Mouse (Mus musculus) heart, embryonic 14.5 days (tissue): ENCODE data around the gene Zfp512b. TPM values are rescaled to one million over a fixed set of nuclear protein-coding genes. Genes with fewer than 3 reads are reported as not detected.

Source experiments
- ATAC-seq: fragments of 200-750 bp; cut with Nextera tagmentation; 2 replicates; pipeline ENCODE4 v1.8.0; 2017; ENCODE audit warnings: low read depth, moderate TSS enrichment; ENCODE audit not compliant: insufficient number of reproducible peaks, insufficient read depth, low FRiP score
- H3K27ac ChIP-seq, 2 experiments: fragments of 200-500 bp in 1 of 2; fragments of 300-500 bp in 1 of 2; sonication (generic) in 1 of 2; replicated peaks in 1 of 2; 2 replicates each; pipeline ENCODE4 v1.5.1; 2012 to 2014; ENCODE audit warnings: low read depth in 2 of 2, low read length in 2 of 2, control low read depth in 1 of 2, mild to moderate bottlenecking in 1 of 2, mixed read lengths in 1 of 2; ENCODE audit not compliant: control insufficient read depth in 1 of 2, insufficient read depth in 1 of 2
- H3K27me3 ChIP-seq: fragments of 300-500 bp; sonication (generic); 2 replicates; pipeline ENCODE4 v1.6.1; 2014; ENCODE audit warnings: mild to moderate bottlenecking, low read length, control low read depth; ENCODE audit not compliant: control insufficient read depth, insufficient read depth
- H3K36me3 ChIP-seq: fragments of 300-500 bp; sonication (generic); 2 replicates; pipeline ENCODE4 v1.6.1; 2014; ENCODE audit warnings: mild to moderate bottlenecking, control low read depth, low read length, mixed read lengths; ENCODE audit not compliant: control insufficient read depth, insufficient read depth
- H3K4me1 ChIP-seq, 2 experiments: fragments of 200-500 bp in 1 of 2; fragments of 300-500 bp in 1 of 2; sonication (generic) in 1 of 2; 2 replicates each; pipeline ENCODE4 v1.6.1; 2012 to 2014; ENCODE audit warnings: low read length in 2 of 2, control low read depth in 1 of 2, mixed read lengths in 1 of 2; ENCODE audit not compliant: control insufficient read depth in 2 of 2, insufficient read depth in 2 of 2
- H3K4me2 ChIP-seq: fragments of 300-500 bp; sonication (generic); 2 replicates; pipeline ENCODE4 v1.6.1; 2014; ENCODE audit warnings: mild to moderate bottlenecking, low read length
- H3K4me3 ChIP-seq, 2 experiments: fragments of 200-500 bp in 1 of 2; fragments of 300-500 bp in 1 of 2; sonication (generic) in 1 of 2; 2 replicates each; pipeline ENCODE4 v1.5.1; 2012 to 2014; ENCODE audit warnings: low read length in 2 of 2, mild to moderate bottlenecking in 2 of 2, control low read depth in 1 of 2, low read depth in 1 of 2, moderate library complexity in 1 of 2; ENCODE audit not compliant: control insufficient read depth in 1 of 2, insufficient read depth in 1 of 2
- H3K9ac ChIP-seq: fragments of 300-500 bp; sonication (generic); 2 replicates; pipeline ENCODE4 v1.6.1; 2014; ENCODE audit warnings: mild to moderate bottlenecking, low read length
- H3K9me3 ChIP-seq: fragments of 300-500 bp; sonication (generic); 2 replicates; pipeline ENCODE4 v1.6.1; 2016; ENCODE audit warnings: low read length, control low read depth; ENCODE audit not compliant: control insufficient read depth
- WGBS: fragments of 180-500 bp; shearing (Covaris S2); extraction: QIAGEN DNeasy Blood & Tissue Kit; methylation state at CpG from one replicate; pipeline ENCODE4 v1.1.7; 2014; 5-methylcytosine and 5-hydroxymethylcytosine counted together
- polyA plus RNA-seq: library from polyadenylated mRNA; unstranded; fragments of >200 nt; fragmentation: Nextera tagmentation; extraction: Ambion mirVana; gene quantifications from 2 replicates; pipeline ENCODE4 v1.2.1, GENCODE M21; 2014

The Zfp512b gene
- polyA plus RNA-seq, 1 experiment from 2014 or later = 32.0 TPM

DNA sequence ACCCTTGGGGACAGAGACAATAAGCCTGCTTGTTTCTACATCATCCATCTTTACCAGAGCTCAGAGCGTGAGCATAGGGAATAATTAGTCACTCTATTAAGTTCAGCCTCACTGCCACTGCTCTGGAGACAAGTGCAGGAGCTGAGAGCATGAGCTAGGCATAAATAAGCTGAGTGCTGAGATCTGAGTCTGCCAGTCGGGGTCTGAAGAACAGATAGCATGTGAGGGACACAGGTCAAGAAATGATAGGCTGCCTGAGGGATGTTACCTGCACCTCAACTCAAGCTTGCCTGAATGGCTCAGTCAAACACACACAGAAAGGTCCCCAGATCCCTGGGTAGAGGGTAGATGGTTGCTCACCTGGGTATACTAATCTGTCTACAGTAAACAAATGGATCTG lies 15.5 kb downstream of the Zfp512b start:
- peaks cover 26% of the 10 kb centered on the region for H3K36me3 ChIP-seq
- no peak for ATAC-seq
- H3K4me3 ChIP-seq = no peak overlapping the region
- H3K27ac ChIP-seq = no peak overlapping the region
- H3K9ac ChIP-seq = no peak overlapping the region
- no peaks in the 10 kb centered on the region for H3K9me3 ChIP-seq
- 63% methylated on average over 2 of the region's 2 CpGs for WGBS
- H3K4me1 ChIP-seq = peaks cover 25 to 35% of the 10 kb centered on the region in 2 experiments
- no peaks in the 10 kb centered on the region for H3K27me3 ChIP-seq
- H3K4me2 ChIP-seq = no peak overlapping the region

DNA sequence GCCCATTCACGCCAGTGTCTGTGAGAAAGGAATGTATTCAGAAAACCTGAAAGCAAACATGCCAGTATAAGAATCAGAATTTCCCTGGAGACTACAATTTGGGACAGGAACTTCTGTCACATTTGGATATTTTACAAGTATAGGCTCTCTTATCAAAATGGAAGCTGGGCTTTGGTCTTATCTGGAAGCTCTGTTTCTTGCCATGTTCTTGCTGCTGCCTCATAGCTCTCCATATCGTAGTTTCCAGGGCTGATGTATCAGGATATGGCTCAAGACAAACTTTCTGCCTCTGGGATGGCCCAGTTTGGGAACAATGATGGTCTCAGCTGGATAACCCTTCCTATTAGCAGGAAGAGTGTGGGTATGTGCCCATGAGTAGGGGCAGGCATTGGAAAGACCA lies 16.0 kb downstream of the Zfp512b start:
- no peaks in the 10 kb centered on the region for H3K9me3 ChIP-seq

DNA sequence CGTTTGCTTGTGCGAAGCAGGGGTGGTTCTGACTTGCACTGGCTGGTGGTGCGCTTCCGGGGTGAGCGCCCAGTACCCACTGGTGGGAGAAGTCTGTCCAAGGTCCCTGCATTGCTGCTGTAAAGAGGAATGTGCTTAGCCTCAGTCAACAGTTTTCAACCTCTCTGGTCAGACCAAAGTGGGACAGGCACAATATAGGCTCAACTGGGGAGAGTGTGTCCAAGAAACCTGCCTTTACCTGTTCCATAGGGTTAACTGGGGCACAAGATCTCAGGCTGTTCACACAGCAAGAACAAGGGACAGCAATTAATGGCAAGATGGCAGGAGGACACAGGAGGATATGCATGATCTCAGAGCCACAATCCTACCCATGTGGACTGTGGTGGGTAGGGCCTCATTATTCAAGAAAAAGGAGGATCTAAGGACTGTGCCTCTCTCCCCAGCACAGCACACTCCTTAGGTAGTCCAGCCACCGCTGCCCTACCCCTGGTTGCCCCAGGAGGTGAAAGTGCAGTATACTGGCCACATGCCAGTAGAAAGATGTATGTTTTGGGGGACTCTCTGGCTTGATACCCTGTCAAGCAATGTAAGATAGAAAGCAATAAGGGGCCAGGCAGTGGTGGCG lies 17.6 kb downstream of the Zfp512b start:
- Histone ChIP-seq H3K27ac (no peak overlapping the region), H3K27me3 (no peaks in the 10 kb centered on the region), H3K4me3 (no peak overlapping the region), H3K4me2 (no peak overlapping the region), H3K36me3 (peaks cover 29% of the 10 kb centered on the region), H3K9ac (no peak overlapping the region), H3K9me3 (no peaks in the 10 kb centered on the region), H3K4me1 (peaks cover 18 to 27% of the 10 kb centered on the region in 2 experiments)
- no peak for ATAC-seq
- WGBS = 94% methylated on average over 7 of the region's 7 CpGs

More for the DNA sequence above, 16.0 kb downstream of the Zfp512b start:
- Histone ChIP-seq H3K4me2 (no peak overlapping the region), H3K36me3 (peaks cover 26% of the 10 kb centered on the region), H3K4me1 (peaks cover 25 to 33% of the 10 kb centered on the region in 2 experiments), H3K4me3 (no peak overlapping the region), H3K27ac (no peak overlapping the region), H3K27me3 (no peaks in the 10 kb centered on the region), H3K9ac (no peak overlapping the region)
- no peak for ATAC-seq
- 75% methylated on average over 2 of the region's 2 CpGs for WGBS

DNA sequence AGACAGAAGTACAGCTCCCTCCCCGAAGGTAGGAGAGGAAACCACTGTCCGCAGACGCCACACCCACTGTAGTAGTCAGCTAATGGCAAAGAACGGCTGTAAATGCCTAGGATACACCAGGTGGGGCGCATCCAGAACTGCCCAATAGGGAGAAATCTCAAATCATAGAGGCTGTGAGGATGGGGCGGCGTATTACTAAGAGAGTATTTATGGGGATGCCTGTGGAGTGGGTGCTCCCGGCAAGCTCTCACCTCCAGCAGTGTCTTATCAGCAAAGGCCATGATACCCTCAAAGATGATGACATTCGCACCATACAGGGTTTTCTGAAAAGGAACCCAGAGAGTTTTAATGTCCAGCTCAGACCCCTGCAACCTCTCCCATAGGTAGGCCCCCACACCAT lies 18.6 kb downstream of the Zfp512b start:
- WGBS = 83% methylated on average over 9 of the region's 9 CpGs
- ATAC-seq = no peak
- Histone ChIP-seq H3K4me2 (no peak overlapping the region), H3K27me3 (no peaks in the 10 kb centered on the region), H3K9me3 (no peaks in the 10 kb centered on the region), H3K36me3 (peaks cover 38% of the 10 kb centered on the region), H3K9ac (no peak overlapping the region), H3K27ac (no peak overlapping the region), H3K4me1 (peaks cover 12 to 19% of the 10 kb centered on the region in 2 experiments), H3K4me3 (no peak overlapping the region)

DNA sequence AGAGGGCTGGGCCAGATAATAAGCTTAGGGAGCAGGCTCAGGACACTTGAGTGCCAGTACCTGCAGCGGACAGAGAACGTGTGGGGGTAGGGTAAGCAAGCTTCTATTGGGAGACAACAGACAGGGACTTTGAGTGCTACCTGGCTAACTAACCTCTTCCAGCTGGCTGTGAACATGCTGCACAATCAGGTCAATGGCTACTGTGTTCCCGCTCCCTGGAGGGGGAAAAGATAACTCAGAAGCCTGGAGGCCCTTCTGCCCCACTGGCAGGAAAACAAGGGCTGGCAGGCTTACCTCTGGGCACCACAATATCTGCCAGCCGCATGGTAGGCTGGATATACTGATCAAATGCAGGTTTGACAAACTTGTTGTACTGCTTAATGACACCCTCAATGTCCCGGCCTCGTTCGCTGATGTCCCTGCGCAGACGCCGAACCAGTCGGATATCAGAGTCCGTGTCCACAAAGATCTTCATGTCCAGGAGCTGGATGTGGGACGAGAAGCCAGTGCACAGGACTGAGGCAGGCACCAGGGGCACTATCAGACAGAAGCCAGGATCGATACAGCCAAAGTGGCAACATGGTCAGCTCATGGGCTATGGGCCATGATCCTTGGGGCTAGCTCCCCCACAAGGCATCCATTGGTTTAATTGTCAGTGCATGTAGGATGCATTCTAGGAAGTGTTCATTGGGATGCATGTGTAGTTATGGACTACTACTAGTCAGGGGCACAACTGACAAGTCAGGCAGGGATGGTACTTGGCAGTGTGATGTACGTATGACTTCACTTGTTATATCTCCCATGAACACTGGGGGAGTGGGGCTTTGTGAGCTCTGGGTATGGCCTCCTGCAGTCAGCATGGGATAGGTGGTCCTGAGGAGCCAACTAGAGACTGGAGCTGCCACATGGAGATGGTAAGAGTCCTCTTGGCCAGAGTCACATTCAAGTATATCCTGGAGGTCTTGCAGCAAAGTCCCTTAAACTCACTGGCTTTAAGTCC lies 19.4 kb downstream of the Zfp512b start:
- Histone ChIP-seq H3K27me3 (no peaks in the 10 kb centered on the region), H3K4me1 (peaks cover 6 to 11% of the 10 kb centered on the region in 2 experiments), H3K9me3 (no peaks in the 10 kb centered on the region), H3K36me3 (peaks cover 38% of the 10 kb centered on the region), H3K4me3 (no peak overlapping the region), H3K9ac (no peak overlapping the region), H3K27ac (no peak overlapping the region), H3K4me2 (no peak overlapping the region)
- no peak for ATAC-seq
- WGBS = 91% methylated on average over 15 of the region's 15 CpGs

DNA sequence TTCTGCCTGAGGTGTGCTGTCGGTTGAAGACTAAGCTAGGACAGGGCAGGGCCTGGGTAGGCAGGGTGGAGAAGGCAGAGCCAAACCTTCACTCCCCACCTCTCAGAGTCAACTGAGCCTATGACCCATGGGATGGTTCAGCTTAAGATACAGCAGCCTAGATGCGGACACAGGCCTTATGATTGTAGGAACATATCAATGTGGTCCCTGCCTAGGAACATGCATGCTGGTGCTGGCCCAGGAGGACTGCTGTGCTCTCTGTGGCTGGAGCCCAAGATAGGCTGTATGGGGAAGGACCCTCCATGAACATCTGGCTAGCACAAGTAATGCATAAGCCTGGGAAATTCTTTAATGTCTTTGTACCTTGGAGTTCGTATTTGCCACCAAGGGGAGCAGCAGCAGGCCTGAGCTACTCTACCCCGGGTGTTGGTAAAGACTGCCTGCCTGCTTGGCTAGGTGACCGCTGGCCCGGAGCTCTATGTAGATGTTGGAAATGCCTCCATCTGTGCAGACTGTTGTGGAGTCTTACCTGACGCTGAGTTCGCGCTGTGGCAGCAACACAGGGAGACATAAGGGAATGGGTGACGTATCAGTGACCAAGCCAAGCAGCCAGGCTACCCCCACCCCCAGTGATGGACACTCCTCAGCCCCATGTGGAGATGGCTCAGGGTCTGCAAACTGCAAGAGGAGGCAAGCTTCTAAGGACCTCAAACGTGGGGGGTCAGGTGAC lies 20.5 kb downstream of the Zfp512b start:
- Histone ChIP-seq H3K4me1 (0 out of 4 replicates have a peak, but pooled peaks cover 0 to 2% of the 10 kb centered on the region in 2 experiments), H3K9ac (no peak overlapping the region), H3K9me3 (no peaks in the 10 kb centered on the region), H3K4me2 (no peak overlapping the region), H3K4me3 (no peak overlapping the region), H3K36me3 (peaks cover 38% of the 10 kb centered on the region), H3K27ac (no peak overlapping the region), H3K27me3 (no peaks in the 10 kb centered on the region)
- no peak for ATAC-seq
- 87% methylated on average over 11 of the region's 11 CpGs for WGBS

DNA sequence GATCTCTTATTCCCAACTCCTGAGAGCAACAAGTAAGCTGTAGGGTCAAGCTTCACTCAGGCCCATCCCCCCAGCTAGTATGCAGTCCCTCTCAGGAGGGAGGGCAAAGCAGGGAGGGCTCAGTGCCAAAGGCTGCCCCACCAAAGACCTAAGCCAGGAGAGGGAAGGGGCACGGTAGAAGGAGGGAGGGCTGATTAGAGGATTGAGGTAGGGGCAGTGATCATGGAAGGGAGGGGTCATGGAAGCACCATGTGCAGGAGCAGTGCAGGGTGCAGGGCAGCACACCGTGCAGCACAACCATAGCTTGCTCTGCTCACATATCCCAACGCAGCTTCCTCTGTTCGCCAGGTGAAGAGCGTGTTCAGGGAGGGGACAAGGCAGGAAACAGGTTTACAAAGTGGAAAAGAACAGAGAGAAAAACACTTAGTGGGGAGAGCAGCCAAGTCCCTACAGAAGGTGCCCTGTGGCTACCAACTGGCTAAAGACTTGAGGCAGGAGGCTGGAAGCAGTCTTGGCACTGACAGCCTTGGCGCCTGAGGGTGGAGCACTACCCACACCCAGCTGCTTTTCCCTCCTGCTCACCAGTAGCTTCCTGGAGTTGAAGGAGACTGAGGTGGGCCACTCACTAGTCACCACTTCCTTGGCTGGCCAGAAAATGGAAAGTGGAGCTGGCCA lies 21.5 kb downstream of the Zfp512b start:
- H3K4me1 ChIP-seq = 0 out of 4 replicates have a peak, but pooled peaks cover 0 to 2% of the 10 kb centered on the region in 2 experiments
- H3K27me3 ChIP-seq = no peaks in the 10 kb centered on the region
- ATAC-seq = peak; percentile 20; the same call in 1 of the 2 replicates
- no peak overlapping the region for H3K9ac ChIP-seq
- 59% methylated on average over 6 of the region's 6 CpGs for WGBS
- no peaks in the 10 kb centered on the region for H3K9me3 ChIP-seq
- no peak overlapping the region for H3K27ac ChIP-seq
- peaks cover 38% of the 10 kb centered on the region for H3K36me3 ChIP-seq
- H3K4me2 ChIP-seq = no peak overlapping the region
- H3K4me3 ChIP-seq = no peak overlapping the region
